Mouse (Mus musculus): ENCODE data around the gene Stx1a.

The Stx1a gene

GRCm38 (mm10) chr5:135086871-135087270, 63.6 kb downstream of the Stx1a start:
- no peak for DNase-seq (ENCODE audit: low spot score)

GRCm38 (mm10) chr5:135089653-135090052, 66.4 kb downstream of the Stx1a start, which contains the start of gene Mlxipl:
Gene Mlxipl (plus strand): TSS chr5:135089890.
- DNase-seq (ENCODE audit: low spot score): no peak
